Mouse (Mus musculus) hindbrain, embryonic 10.5 days (tissue): ENCODE data around the gene Tnrc6a. TPM values are rescaled to one million over a fixed set of nuclear protein-coding genes. Genes with fewer than 3 reads are reported as not detected.

Experiments used
- DNase-seq: peaks from one replicate; pipeline ENCODE4 v3.0.0-alpha.2; 2017; ENCODE audit warnings: low spot score
- H3K27ac ChIP-seq: fragments of 300-500 bp; sonication (generic); 2 replicates; pipeline ENCODE4 v1.5.1; 2016; ENCODE audit warnings: mild to moderate bottlenecking, moderate library complexity
- H3K27me3 ChIP-seq: fragments of 300-500 bp; sonication (generic); 2 replicates; pipeline ENCODE4 v1.6.1; 2016; ENCODE audit warnings: mild to moderate bottlenecking; ENCODE audit not compliant: poor library complexity, insufficient read depth, severe bottlenecking
- H3K36me3 ChIP-seq: fragments of 300-500 bp; sonication (generic); 2 replicates; pipeline ENCODE4 v1.6.1; 2016; ENCODE audit warnings: mild to moderate bottlenecking, moderate library complexity
- H3K4me1 ChIP-seq: fragments of 300-500 bp; sonication (generic); replicated peaks from 2 replicates; pipeline ENCODE4 v1.6.1; 2016; ENCODE audit warnings: mild to moderate bottlenecking
- H3K4me3 ChIP-seq: fragments of 300-500 bp; sonication (generic); 2 replicates; pipeline ENCODE4 v1.5.1; 2016; ENCODE audit warnings: mild to moderate bottlenecking, moderate library complexity
- H3K9me3 ChIP-seq: fragments of 300-500 bp; sonication (generic); 2 replicates; pipeline ENCODE4 v1.6.1; 2016; ENCODE audit warnings: mild to moderate bottlenecking, moderate library complexity
- WGBS: fragments of 180-500 bp; shearing (Covaris S2); methylation state at CpG from one replicate; pipeline ENCODE4 v1.1.7; 2016; 5-methylcytosine and 5-hydroxymethylcytosine counted together
- polyA plus RNA-seq: library from polyadenylated mRNA; unstranded; fragments of >200 nt; fragmentation: Nextera tagmentation; extraction: Ambion mirVana; gene quantifications from 2 replicates; pipeline ENCODE4 v1.2.1, GENCODE M21; 2016

The Tnrc6a gene
- polyA plus RNA-seq, 1 experiment from 2014 or later, result 51.5 TPM

- no peaks in the 10 kb centered on the region for H3K27me3 ChIP-seq
- 82% methylated on average over 9 of the region's 9 CpGs for WGBS
Observed at GRCm38 (mm10) chr7:123200722-123201121, 77.0 kb downstream of the Tnrc6a start.

GRCm38 (mm10) chr7:123205261-123205660, 81.6 kb downstream of the Tnrc6a start:
- DNase-seq, result peak; percentile 54
- Histone ChIP-seq H3K27ac (no peak overlapping the region), H3K27me3 (no peaks in the 10 kb centered on the region), H3K4me3 (no peak overlapping the region), H3K9me3 (no peaks in the 10 kb centered on the region), H3K36me3 (no peaks in the 10 kb centered on the region), H3K4me1 (peaks cover 2% of the 10 kb centered on the region; the same call in 1 of the 2 replicates)
- whole genome bisulfite sequencing, result 34% methylated on average over 14 of the region's 14 CpGs

More at GRCm38 (mm10) chr7:123200722-123201121, 77.0 kb downstream of the Tnrc6a start:
- Histone ChIP-seq H3K9me3 (no peaks in the 10 kb centered on the region), H3K27ac (no peak overlapping the region), H3K4me1 (0 out of 2 replicates have a peak, but pooled peaks cover 2% of the 10 kb centered on the region), H3K36me3 (peaks cover 5% of the 10 kb centered on the region; the same call in 1 of the 2 replicates), H3K4me3 (no peak overlapping the region)
- no peak for DNase-seq

GRCm38 (mm10) chr7:123207561-123207960, 83.9 kb downstream of the Tnrc6a start:
- no peak overlapping the region for H3K4me3 ChIP-seq
- no peak for DNase-seq
- no peaks in the 10 kb centered on the region for H3K27me3 ChIP-seq
- H3K36me3 ChIP-seq, result no peaks in the 10 kb centered on the region
- no peak overlapping the region for H3K27ac ChIP-seq
- no peaks in the 10 kb centered on the region for H3K9me3 ChIP-seq
- peaks cover 2% of the 10 kb centered on the region; the same call in 1 of the 2 replicates for H3K4me1 ChIP-seq
- 84% methylated on average over 6 of the region's 6 CpGs for WGBS

GRCm38 (mm10) chr7:123209864-123210263, 86.2 kb downstream of the Tnrc6a start:
- Histone ChIP-seq H3K4me3 (no peak overlapping the region), H3K36me3 (no peaks in the 10 kb centered on the region), H3K27ac (no peak overlapping the region), H3K27me3 (no peaks in the 10 kb centered on the region), H3K9me3 (no peaks in the 10 kb centered on the region), H3K4me1 (peaks cover 15% of the 10 kb centered on the region)
- DNase-seq, result no peak
- 78% methylated on average over 9 of the region's 9 CpGs for WGBS

- Histone ChIP-seq H3K4me1 (peaks cover 16% of the 10 kb centered on the region), H3K27me3 (no peaks in the 10 kb centered on the region), H3K27ac (no peak overlapping the region), H3K4me3 (no peak overlapping the region), H3K36me3 (no peaks in the 10 kb centered on the region), H3K9me3 (no peaks in the 10 kb centered on the region)
- 51% methylated on average over 5 of the region's 5 CpGs for WGBS
- no peak for DNase-seq
Observed at GRCm38 (mm10) chr7:123211461-123211860, 87.8 kb downstream of the Tnrc6a start.

GRCm38 (mm10) chr7:123212316-123212715, 88.6 kb downstream of the Tnrc6a start:
- H3K27ac ChIP-seq, result no peak overlapping the region
- H3K4me3 ChIP-seq, result no peak overlapping the region
- no peaks in the 10 kb centered on the region for H3K36me3 ChIP-seq
- no peaks in the 10 kb centered on the region for H3K9me3 ChIP-seq
- no peaks in the 10 kb centered on the region for H3K27me3 ChIP-seq
- no peak for DNase-seq
- 86% methylated on average over 5 of the region's 5 CpGs for WGBS
- peaks cover 17% of the 10 kb centered on the region for H3K4me1 ChIP-seq

GRCm38 (mm10) chr7:123214365-123215075, 90.8 kb downstream of the Tnrc6a start, which contains the start of gene Slc5a11:
Gene Slc5a11 (plus strand): TSS chr7:123214780.
- peak; percentile 26 for DNase-seq
- no peak within 1 kb of the TSS for H3K4me3 ChIP-seq
- H3K36me3 ChIP-seq, result no peaks in the 10 kb centered on the region
- no peaks in the 10 kb centered on the region for H3K27me3 ChIP-seq
- 31% methylated on average over 8 of the region's 8 CpGs for WGBS
- no peaks in the 10 kb centered on the region for H3K9me3 ChIP-seq
- H3K4me1 ChIP-seq, result peaks cover 39% of the 10 kb centered on the region
- H3K27ac ChIP-seq, result peak within 1 kb of the TSS; percentile 63

GRCm38 (mm10) chr7:123215138-123215537, 91.5 kb downstream of the Tnrc6a start:
- WGBS, result 63% methylated on average over 2 of the region's 2 CpGs
- Histone ChIP-seq H3K27me3 (no peaks in the 10 kb centered on the region), H3K36me3 (no peaks in the 10 kb centered on the region), H3K4me1 (peaks cover 45% of the 10 kb centered on the region), H3K9me3 (no peaks in the 10 kb centered on the region), H3K4me3 (no peak overlapping the region), H3K27ac (peak overlapping the region; percentile 63; the same call in 1 of the 2 replicates)
- DNase-seq, result no peak

- Histone ChIP-seq H3K27ac (peak overlapping the region; percentile 83), H3K4me3 (no peak overlapping the region), H3K36me3 (no peaks in the 10 kb centered on the region), H3K27me3 (no peaks in the 10 kb centered on the region), H3K9me3 (no peaks in the 10 kb centered on the region), H3K4me1 (peaks cover 51% of the 10 kb centered on the region)
- DNase-seq, result no peak
- 71% methylated on average over 7 of the region's 7 CpGs for WGBS
Observed at GRCm38 (mm10) chr7:123217448-123218354, 94.0 kb downstream of the Tnrc6a start.

- Histone ChIP-seq H3K27me3 (no peaks in the 10 kb centered on the region), H3K9me3 (no peaks in the 10 kb centered on the region), H3K27ac (peak overlapping the region; percentile 83), H3K36me3 (no peaks in the 10 kb centered on the region), H3K4me3 (no peak overlapping the region), H3K4me1 (peaks cover 50% of the 10 kb centered on the region)
- peak; percentile 54 for DNase-seq
- whole genome bisulfite sequencing, result 22% methylated on average over 6 of the region's 6 CpGs
Observed at GRCm38 (mm10) chr7:123218620-123219019, 94.9 kb downstream of the Tnrc6a start.

GRCm38 (mm10) chr7:123219781-123220632, 96.3 kb downstream of the Tnrc6a start:
- H3K27me3 ChIP-seq, result no peaks in the 10 kb centered on the region
- H3K9me3 ChIP-seq, result no peaks in the 10 kb centered on the region
- peaks cover 37% of the 10 kb centered on the region for H3K4me1 ChIP-seq
- no peak overlapping the region for H3K4me3 ChIP-seq
- 81% methylated on average over 13 of the region's 13 CpGs for WGBS
- no peak for DNase-seq
- H3K36me3 ChIP-seq, result no peaks in the 10 kb centered on the region
- H3K27ac ChIP-seq, result peak overlapping the region; percentile 83

- Histone ChIP-seq H3K27me3 (no peaks in the 10 kb centered on the region), H3K4me3 (no peak overlapping the region), H3K36me3 (no peaks in the 10 kb centered on the region), H3K9me3 (no peaks in the 10 kb centered on the region), H3K4me1 (peaks cover 34% of the 10 kb centered on the region), H3K27ac (peak overlapping the region; percentile 3)
- no peak for DNase-seq
- 73% methylated on average over 2 of the region's 2 CpGs for WGBS
Observed at GRCm38 (mm10) chr7:123220633-123220942, 96.9 kb downstream of the Tnrc6a start.
